Mouse (Mus musculus): ENCODE measurements around the gene Wscd1. TPM values are rescaled to one million over a fixed set of nuclear protein-coding genes. Genes with fewer than 3 reads are reported as not detected.

Wscd1 gene
- 41.0 and 47.5 TPM in 2 replicates for polyA plus RNA-seq (2016; fragmentation: Nextera tagmentation; extraction: Ambion mirVana)

- peak; percentile 44 for DNase-seq (ENCODE audit: extremely low spot score, low spot score)
- Histone ChIP-seq H3K27ac (peak within 1 kb of the TSS; percentile 93), H3K27me3 (ENCODE audit: poor library complexity, severe bottlenecking) (peaks cover 33% of the 10 kb centered on the region), H3K9me3 (no peaks in the 10 kb centered on the region; the same call in 1 of the 2 replicates), H3K4me1 (peaks cover 56% of the 10 kb centered on the region), H3K4me3 (peak within 1 kb of the TSS; percentile 80), H3K36me3 (replicated peaks) (no peaks in the 10 kb centered on the region)
- 6% methylated on average over 5 of the region's 5 CpGs for WGBS
Observed at GRCm38 (mm10) chr11:71749671-71750070, at the start of gene Wscd1. Gene Wscd1, plus strand, starts transcription at chr11:71749920.

- Histone ChIP-seq H3K4me3 (no peak overlapping the region), H3K9me3 (no peaks in the 10 kb centered on the region), H3K27ac (no peak overlapping the region), H3K27me3 (ENCODE audit: poor library complexity, severe bottlenecking) (no peaks in the 10 kb centered on the region), H3K4me1 (peaks cover 6% of the 10 kb centered on the region; the same call in 1 of the 2 replicates), H3K36me3 (replicated peaks) (no peaks in the 10 kb centered on the region)
- 80% methylated on average over 3 of the region's 3 CpGs for WGBS
- DNase-seq (ENCODE audit: extremely low spot score, low spot score) = no peak
Observed at GRCm38 (mm10) chr11:71728066-71728465, 21.7 kb upstream of the Wscd1 start.

DNA sequence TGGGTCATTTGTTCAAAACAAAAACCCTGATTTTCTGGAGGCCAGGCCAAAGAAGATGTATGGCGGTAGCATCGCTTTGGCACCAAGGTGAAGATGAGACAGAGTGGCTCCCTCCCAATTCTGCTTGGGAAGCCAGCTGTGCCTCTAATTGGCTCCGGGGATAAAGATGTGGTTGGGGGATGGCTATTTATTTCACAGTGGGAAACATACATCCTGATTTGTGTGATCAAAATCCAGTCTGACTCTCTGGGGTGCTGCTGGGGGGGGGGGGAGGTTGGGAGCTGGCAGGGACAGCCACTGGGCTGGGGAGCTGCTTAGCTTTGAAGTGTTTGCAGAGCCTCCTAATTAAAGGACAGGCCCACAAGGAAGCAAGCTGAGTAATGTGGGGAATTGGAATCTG lies 20.4 kb upstream of the Wscd1 start:
- WGBS = 58% methylated on average over 3 of the region's 3 CpGs

GRCm38 (mm10) chr11:71733771-71734170 lies 15.9 kb upstream of the Wscd1 start:
- Histone ChIP-seq H3K4me1 (peaks cover 33% of the 10 kb centered on the region), H3K36me3 (replicated peaks) (no peaks in the 10 kb centered on the region), H3K4me3 (no peak overlapping the region), H3K27ac (no peak overlapping the region), H3K9me3 (no peaks in the 10 kb centered on the region), H3K27me3 (ENCODE audit: poor library complexity, severe bottlenecking) (no peaks in the 10 kb centered on the region)
- 70% methylated on average over 4 of the region's 4 CpGs for WGBS
- no peak for DNase-seq (ENCODE audit: extremely low spot score, low spot score)

More for the DNA sequence above, 20.4 kb upstream of the Wscd1 start:
- no peak overlapping the region for H3K27ac ChIP-seq
- H3K27me3 ChIP-seq (ENCODE audit: poor library complexity, severe bottlenecking) = no peaks in the 10 kb centered on the region
- no peaks in the 10 kb centered on the region for H3K36me3 ChIP-seq (replicated peaks)
- H3K4me1 ChIP-seq = peaks cover 16% of the 10 kb centered on the region
- no peaks in the 10 kb centered on the region for H3K9me3 ChIP-seq
- H3K4me3 ChIP-seq = no peak overlapping the region
- DNase-seq (ENCODE audit: extremely low spot score, low spot score) = no peak

DNA sequence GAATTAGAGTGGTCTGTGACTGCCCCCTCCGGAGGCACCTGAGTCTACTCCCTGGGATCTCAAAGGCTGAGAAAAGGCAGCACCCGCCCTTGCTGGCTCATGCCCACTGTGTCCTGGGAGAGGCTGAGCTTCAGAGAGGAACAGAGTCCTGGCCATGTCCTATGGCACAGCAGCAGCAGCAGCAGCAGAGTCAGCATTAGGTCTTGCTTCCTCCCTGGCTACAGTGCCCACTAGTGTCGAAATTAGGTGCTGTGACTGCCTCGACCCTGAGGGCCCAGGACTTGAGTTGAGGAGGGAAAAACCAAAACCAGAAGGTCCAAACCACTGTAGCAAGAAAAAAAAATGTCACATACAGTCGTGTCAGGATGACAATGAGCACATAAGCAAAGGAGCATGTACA lies 12.6 kb upstream of the Wscd1 start:
- WGBS = 42% methylated on average over 5 of the region's 5 CpGs
- Histone ChIP-seq H3K27ac (0 out of 2 replicates have a peak overlapping the region, but pooled peaks have one; percentile 11), H3K4me1 (peaks cover 33% of the 10 kb centered on the region), H3K27me3 (ENCODE audit: poor library complexity, severe bottlenecking) (no peaks in the 10 kb centered on the region), H3K9me3 (no peaks in the 10 kb centered on the region), H3K36me3 (replicated peaks) (no peaks in the 10 kb centered on the region), H3K4me3 (no peak overlapping the region)
- no peak for DNase-seq (ENCODE audit: extremely low spot score, low spot score)

GRCm38 (mm10) chr11:71738501-71739045 lies 11.1 kb upstream of the Wscd1 start:
- H3K27me3 ChIP-seq (ENCODE audit: poor library complexity, severe bottlenecking) = no peaks in the 10 kb centered on the region

DNA sequence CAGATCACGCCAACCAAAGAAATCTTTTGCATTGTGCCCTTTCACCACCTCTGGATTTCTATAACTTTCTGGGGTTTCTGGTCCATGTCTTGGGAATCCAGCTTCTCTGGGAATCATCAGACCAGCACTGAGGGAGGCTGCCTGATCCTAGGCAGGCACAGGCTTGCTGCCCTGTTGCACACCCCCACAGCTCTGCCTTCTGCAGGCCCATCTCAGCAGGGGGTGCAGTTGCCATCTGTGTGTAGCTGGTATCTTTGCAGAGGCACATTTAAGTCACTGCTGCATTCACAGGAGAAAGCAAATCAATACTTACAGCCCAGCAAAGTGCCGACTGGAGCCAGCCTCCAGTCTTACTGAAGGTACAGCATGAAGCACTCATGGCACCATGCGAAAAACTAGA lies 3.8 kb upstream of the Wscd1 start:
- Histone ChIP-seq H3K4me3 (no peak overlapping the region), H3K27ac (no peak overlapping the region), H3K4me1 (peaks cover 22% of the 10 kb centered on the region), H3K27me3 (ENCODE audit: poor library complexity, severe bottlenecking) (peaks cover 12% of the 10 kb centered on the region), H3K9me3 (no peaks in the 10 kb centered on the region; the same call in 1 of the 2 replicates), H3K36me3 (replicated peaks) (no peaks in the 10 kb centered on the region)
- WGBS = 82% methylated on average over 3 of the region's 3 CpGs
- no peak for DNase-seq (ENCODE audit: extremely low spot score, low spot score)

More at GRCm38 (mm10) chr11:71738501-71739045, 11.1 kb upstream of the Wscd1 start:
- Histone ChIP-seq H3K9me3 (no peaks in the 10 kb centered on the region), H3K4me1 (peaks cover 30% of the 10 kb centered on the region), H3K27ac (no peak overlapping the region), H3K4me3 (no peak overlapping the region), H3K36me3 (replicated peaks) (no peaks in the 10 kb centered on the region)
- DNase-seq (ENCODE audit: extremely low spot score, low spot score) = no peak
- 72% methylated on average over 2 of the region's 2 CpGs for WGBS

GRCm38 (mm10) chr11:71747719-71748118 lies 2.0 kb upstream of the Wscd1 start:
- peaks cover 30% of the 10 kb centered on the region for H3K27me3 ChIP-seq (ENCODE audit: poor library complexity, severe bottlenecking)
- WGBS = 80% methylated on average over 7 of the region's 7 CpGs
- no peak for DNase-seq (ENCODE audit: extremely low spot score, low spot score)
- no peaks in the 10 kb centered on the region for H3K36me3 ChIP-seq (replicated peaks)
- H3K4me1 ChIP-seq = peaks cover 41% of the 10 kb centered on the region
- H3K9me3 ChIP-seq = no peaks in the 10 kb centered on the region; the same call in 1 of the 2 replicates
- no peak overlapping the region for H3K4me3 ChIP-seq
- H3K27ac ChIP-seq = no peak overlapping the region; the same call in 1 of the 2 replicates

GRCm38 (mm10) chr11:71750534-71751173 lies 934 bp downstream of the Wscd1 start:
- H3K36me3 ChIP-seq (replicated peaks) = no peaks in the 10 kb centered on the region
- H3K27me3 ChIP-seq (ENCODE audit: poor library complexity, severe bottlenecking) = peaks cover 33% of the 10 kb centered on the region
- H3K9me3 ChIP-seq = no peaks in the 10 kb centered on the region; the same call in 1 of the 2 replicates
- H3K4me1 ChIP-seq = peaks cover 66% of the 10 kb centered on the region
- 2% methylated on average over 60 of the region's 60 CpGs for WGBS
- peak; percentile 66 for DNase-seq (ENCODE audit: extremely low spot score, low spot score)
- peak overlapping the region; percentile 93 for H3K27ac ChIP-seq
- peak overlapping the region; percentile 80 for H3K4me3 ChIP-seq

GRCm38 (mm10) chr11:71751174-71751611 lies 1.5 kb downstream of the Wscd1 start:
- H3K4me1 ChIP-seq = peaks cover 71% of the 10 kb centered on the region

DNA sequence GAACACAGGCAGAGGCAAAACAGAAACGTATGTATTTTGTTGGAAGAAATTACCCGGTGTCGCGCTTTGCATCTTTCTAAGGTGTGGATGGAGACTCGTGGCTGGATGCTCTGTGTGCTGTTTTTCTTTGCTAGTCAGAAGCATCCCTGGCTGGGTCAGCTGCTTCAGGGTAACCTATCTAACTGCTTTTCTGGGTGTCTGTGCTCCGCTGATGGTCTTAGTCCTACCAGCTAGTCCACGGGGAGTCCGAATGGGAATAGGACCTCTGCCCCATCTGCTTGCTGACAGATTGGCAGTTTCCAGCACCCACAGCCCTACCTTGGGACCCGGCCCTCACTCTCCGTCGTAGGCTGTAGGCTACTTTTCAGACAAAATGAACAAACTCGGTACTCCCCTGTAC lies 2.0 kb downstream of the Wscd1 start:
- no peaks in the 10 kb centered on the region for H3K36me3 ChIP-seq (replicated peaks)
- peak overlapping the region; percentile 80 for H3K4me3 ChIP-seq
- DNase-seq (ENCODE audit: extremely low spot score, low spot score) = no peak
- H3K9me3 ChIP-seq = no peaks in the 10 kb centered on the region; the same call in 1 of the 2 replicates
- peaks cover 76% of the 10 kb centered on the region for H3K4me1 ChIP-seq
- peak overlapping the region; percentile 93 for H3K27ac ChIP-seq
- WGBS = 24% methylated on average over 12 of the region's 12 CpGs
- H3K27me3 ChIP-seq (ENCODE audit: poor library complexity, severe bottlenecking) = peaks cover 33% of the 10 kb centered on the region

More at GRCm38 (mm10) chr11:71751174-71751611, 1.5 kb downstream of the Wscd1 start:
- peak; percentile 38 for DNase-seq (ENCODE audit: extremely low spot score, low spot score)
- peak overlapping the region; percentile 93 for H3K27ac ChIP-seq
- no peaks in the 10 kb centered on the region; the same call in 1 of the 2 replicates for H3K9me3 ChIP-seq
- peaks cover 33% of the 10 kb centered on the region for H3K27me3 ChIP-seq (ENCODE audit: poor library complexity, severe bottlenecking)
- H3K36me3 ChIP-seq (replicated peaks) = no peaks in the 10 kb centered on the region
- WGBS = under 1% methylated on average over 41 of the region's 41 CpGs
- peak overlapping the region; percentile 80 for H3K4me3 ChIP-seq

DNA sequence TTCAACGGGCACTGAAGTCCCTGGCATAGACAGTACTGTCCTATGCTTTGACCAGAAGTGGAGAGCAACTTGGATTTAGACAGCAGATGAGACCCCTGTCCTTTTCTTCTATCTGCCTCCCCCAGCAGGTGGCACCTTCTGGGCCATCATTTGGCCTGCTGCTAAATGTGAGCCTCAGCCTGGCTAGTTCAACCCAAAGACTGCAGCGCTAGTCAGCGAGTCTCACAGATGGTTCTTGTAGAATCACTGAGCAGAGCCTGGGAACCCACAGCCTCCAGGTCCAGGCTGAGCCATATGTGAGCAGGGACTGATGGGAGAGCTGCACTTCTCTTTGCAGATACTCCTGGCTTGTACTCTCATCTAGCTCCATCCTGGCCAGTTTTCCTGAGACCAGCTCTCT lies 2.9 kb downstream of the Wscd1 start:
- H3K27me3 ChIP-seq (ENCODE audit: poor library complexity, severe bottlenecking) = peaks cover 33% of the 10 kb centered on the region

GRCm38 (mm10) chr11:71755115-71755514 lies 5.4 kb downstream of the Wscd1 start:
- H3K4me3 ChIP-seq = no peak overlapping the region
- DNase-seq (ENCODE audit: extremely low spot score, low spot score) = no peak
- H3K27ac ChIP-seq = peak overlapping the region; percentile 75
- H3K27me3 ChIP-seq (ENCODE audit: poor library complexity, severe bottlenecking) = peaks cover 29% of the 10 kb centered on the region
- no peaks in the 10 kb centered on the region for H3K9me3 ChIP-seq
- H3K4me1 ChIP-seq = peaks cover 95% of the 10 kb centered on the region
- 62% methylated on average over 2 of the region's 2 CpGs for WGBS
- H3K36me3 ChIP-seq (replicated peaks) = peaks cover 6% of the 10 kb centered on the region

More for the DNA sequence above, 2.9 kb downstream of the Wscd1 start:
- no peaks in the 10 kb centered on the region for H3K9me3 ChIP-seq
- peak overlapping the region; percentile 80 for H3K4me3 ChIP-seq
- H3K4me1 ChIP-seq = peaks cover 83% of the 10 kb centered on the region
- no peak for DNase-seq (ENCODE audit: extremely low spot score, low spot score)
- H3K36me3 ChIP-seq (replicated peaks) = no peaks in the 10 kb centered on the region
- no peak overlapping the region for H3K27ac ChIP-seq
- WGBS = 82% methylated on average over 3 of the region's 3 CpGs

All from forebrain, embryonic 10.5 days (tissue).